Mouse (Mus musculus): ENCODE data around the gene Arhgef1.

GRCm38 (mm10) chr7:24885468-24886307, 17.0 kb upstream of the Arhgef1 start:
- TF ChIP-seq POLR2A (IDR thresholded peaks at IDR 0.05; ENCODE audit: control insufficient read depth, low read depth, low read length), result peak; percentile 9; the same call in 1 of the 2 replicates
- TF ChIP-seq CTCF (IDR thresholded peaks at IDR 0.05; ENCODE audit: control insufficient read depth, insufficient read depth, insufficient replicate concordance, low read depth, low read length), result no peak

All from testis, adult 2 months (tissue).